Mouse (Mus musculus): Measurements from ENCODE around the gene Rpap3. TPM values are rescaled to one million over a fixed set of nuclear protein-coding genes. Genes with fewer than 3 reads are reported as not detected.

The Rpap3 gene
- total RNA-seq, 2 experiments from 2014 or later: 11.4 to 13.3 TPM

GRCm38 (mm10) chr15:97657856-97658754, 47.5 kb downstream of the Rpap3 start:
- H3K27ac ChIP-seq: no peak overlapping the region
- no peak for TF ChIP-seq CTCF (IDR thresholded peaks at IDR 0.05)

GRCm38 (mm10) chr15:97657420-97657819, 48.2 kb downstream of the Rpap3 start:
- no peak for TF ChIP-seq CTCF (IDR thresholded peaks at IDR 0.05)
- no peak for DNase-seq
- intact Hi-C loops (cut with DNase I): no loop called here
- no peak overlapping the region for H3K27ac ChIP-seq
- H3K4me3 ChIP-seq: no peak overlapping the region

More at GRCm38 (mm10) chr15:97657856-97658754, 47.5 kb downstream of the Rpap3 start:
- intact Hi-C loops (cut with DNase I): no loop called here
- no peak for DNase-seq
- H3K4me3 ChIP-seq: peak overlapping the region; percentile 51

GRCm38 (mm10) chr15:97649726-97650125, 55.9 kb downstream of the Rpap3 start:
- peak; percentile 87 for DNase-seq
- TF ChIP-seq CTCF (IDR thresholded peaks at IDR 0.05): no peak
- Histone ChIP-seq H3K27ac (no peak overlapping the region), H3K4me3 (no peak overlapping the region)
- intact Hi-C loops (cut with DNase I): no loop called here

GRCm38 (mm10) chr15:97648176-97648575, 57.4 kb downstream of the Rpap3 start:
- H3K4me3 ChIP-seq: no peak overlapping the region
- intact Hi-C loops (cut with DNase I): no loop called here
- TF ChIP-seq CTCF (IDR thresholded peaks at IDR 0.05): no peak
- H3K27ac ChIP-seq: no peak overlapping the region
- no peak for DNase-seq

GRCm38 (mm10) chr15:97646426-97646825, 59.2 kb downstream of the Rpap3 start:
- Histone ChIP-seq H3K4me3 (no peak overlapping the region), H3K27ac (no peak overlapping the region)
- intact Hi-C loops (cut with DNase I): no loop called here
- no peak for DNase-seq
- TF ChIP-seq CTCF (IDR thresholded peaks at IDR 0.05): no peak

GRCm38 (mm10) chr15:97643986-97644385, 61.6 kb downstream of the Rpap3 start:
- no peak for TF ChIP-seq CTCF (IDR thresholded peaks at IDR 0.05)
- intact Hi-C loops (cut with DNase I): no loop called here
- no peak for DNase-seq
- Histone ChIP-seq H3K27ac (no peak overlapping the region), H3K4me3 (no peak overlapping the region)

Other genes with a start within 250 kb of the Rpap3 start
- gene Endou, start 25.5 kb upstream of the Rpap3 start, total RNA-seq (2021): under 1 TPM; 0.13 to 0.22 TPM
- 10 to 100 TPM in 1 of 2 experiments, 1 to 10 TPM in 1; 9.8 to 13.6 TPM for gene Rapgef3, start 62.1 kb upstream of the Rpap3 start, total RNA-seq (2021)
- gene Slc48a1, start 72.7 kb upstream of the Rpap3 start, total RNA-seq (2021): 10 to 100 TPM; 44.5 to 47.1 TPM
- gene Hdac7, start 138.7 kb upstream of the Rpap3 start, total RNA-seq (2021): 10 to 100 TPM; 10.2 to 11.6 TPM
- gene Vdr, start 204.8 kb upstream of the Rpap3 start, total RNA-seq (2021): under 1 TPM in 1 of 2 experiments, not detected in 1; 0.14 TPM